Mouse (Mus musculus): ENCODE results near the gene Lag3.

Lag3 gene

DNA sequence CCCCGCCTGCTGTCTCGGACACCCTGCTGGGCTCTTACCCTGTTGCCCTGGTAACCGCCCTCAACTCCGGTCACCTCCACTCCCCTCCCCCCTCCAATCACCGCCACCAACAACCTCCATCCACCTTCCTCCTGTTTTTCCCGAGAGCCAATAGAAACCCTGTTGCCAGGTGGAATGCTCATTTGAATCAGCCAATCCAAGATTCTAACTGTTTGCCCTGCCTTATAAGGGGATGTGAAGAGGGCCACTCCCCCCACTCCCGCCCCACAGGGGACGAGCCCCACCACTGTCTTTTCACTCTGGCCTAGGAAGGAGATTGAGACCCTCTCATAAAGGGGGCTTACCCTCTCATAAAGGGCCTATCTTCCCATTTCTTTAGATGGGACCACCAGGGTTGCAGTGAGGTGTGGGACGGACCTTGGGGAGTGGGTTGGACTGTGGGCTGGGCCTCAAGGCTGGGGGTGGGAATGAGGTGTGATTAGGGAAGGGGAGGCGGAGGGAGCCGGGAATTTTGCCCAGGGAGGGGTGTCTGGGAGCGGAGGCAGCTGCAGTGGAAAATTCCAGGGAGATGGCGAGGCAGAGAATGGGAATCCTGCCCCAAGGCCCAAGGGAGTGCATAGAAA lies 8.3 kb upstream of the Lag3 start, which contains the start of gene Ptms:
Gene Ptms, minus strand, starts transcription at position 409 of the 623 bp plus-strand sequence.
- peak; percentile 95 for DNase-seq

DNA sequence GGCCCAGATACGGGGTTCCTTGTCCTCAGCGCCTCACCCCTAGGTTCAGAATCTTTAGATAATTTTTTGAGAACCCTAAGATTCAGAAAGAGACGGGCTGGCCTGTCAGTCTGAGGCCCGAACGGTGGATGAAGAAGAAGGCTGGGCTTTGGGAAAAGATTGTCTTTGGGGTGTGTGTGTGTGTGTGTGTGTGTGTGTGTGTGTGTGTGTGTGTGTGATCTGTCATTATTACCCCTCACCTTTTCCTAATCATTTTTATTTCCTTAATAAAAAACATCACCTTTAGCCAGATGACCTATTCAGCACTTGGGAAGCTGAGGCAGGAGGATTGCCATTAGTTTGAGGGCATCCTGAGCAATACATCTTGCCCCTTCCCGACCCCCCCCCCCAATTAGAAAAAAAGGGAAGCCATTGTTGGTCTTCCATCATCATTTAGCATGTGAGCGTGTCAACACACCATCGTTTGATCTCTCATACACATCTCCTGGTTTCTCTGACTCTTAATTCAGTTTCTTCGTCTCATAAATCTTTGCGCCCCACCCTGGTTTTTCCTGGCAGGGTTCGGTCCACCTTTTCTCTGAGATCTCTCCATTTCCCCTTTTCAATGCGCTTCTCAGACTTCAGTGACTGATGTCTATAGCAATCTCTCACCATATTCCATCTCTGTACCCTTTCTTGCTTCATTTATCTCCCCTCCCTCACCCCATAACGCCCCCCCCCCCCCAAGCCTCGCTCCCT lies 7.6 kb upstream of the Lag3 start:
- no peak for DNase-seq

DNA sequence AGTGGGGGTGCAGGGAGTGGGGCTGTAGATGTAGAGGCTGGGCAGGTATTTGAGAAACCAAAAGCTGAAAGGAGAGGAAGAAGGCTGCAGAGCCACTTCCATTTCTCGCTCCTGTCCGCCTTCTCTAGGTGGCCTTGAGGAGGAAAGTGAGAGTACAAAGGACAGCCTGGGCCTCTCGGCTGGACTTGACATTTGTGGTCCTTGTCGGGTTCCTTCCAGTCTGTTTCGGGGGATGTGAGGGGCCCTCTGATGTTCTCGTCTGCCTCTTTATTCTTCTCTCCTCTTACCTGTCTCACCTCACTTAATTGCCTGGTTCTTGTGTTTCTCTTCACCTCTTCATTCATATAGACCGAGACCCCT lies 6.8 kb upstream of the Lag3 start:
- DNase-seq = no peak

DNA sequence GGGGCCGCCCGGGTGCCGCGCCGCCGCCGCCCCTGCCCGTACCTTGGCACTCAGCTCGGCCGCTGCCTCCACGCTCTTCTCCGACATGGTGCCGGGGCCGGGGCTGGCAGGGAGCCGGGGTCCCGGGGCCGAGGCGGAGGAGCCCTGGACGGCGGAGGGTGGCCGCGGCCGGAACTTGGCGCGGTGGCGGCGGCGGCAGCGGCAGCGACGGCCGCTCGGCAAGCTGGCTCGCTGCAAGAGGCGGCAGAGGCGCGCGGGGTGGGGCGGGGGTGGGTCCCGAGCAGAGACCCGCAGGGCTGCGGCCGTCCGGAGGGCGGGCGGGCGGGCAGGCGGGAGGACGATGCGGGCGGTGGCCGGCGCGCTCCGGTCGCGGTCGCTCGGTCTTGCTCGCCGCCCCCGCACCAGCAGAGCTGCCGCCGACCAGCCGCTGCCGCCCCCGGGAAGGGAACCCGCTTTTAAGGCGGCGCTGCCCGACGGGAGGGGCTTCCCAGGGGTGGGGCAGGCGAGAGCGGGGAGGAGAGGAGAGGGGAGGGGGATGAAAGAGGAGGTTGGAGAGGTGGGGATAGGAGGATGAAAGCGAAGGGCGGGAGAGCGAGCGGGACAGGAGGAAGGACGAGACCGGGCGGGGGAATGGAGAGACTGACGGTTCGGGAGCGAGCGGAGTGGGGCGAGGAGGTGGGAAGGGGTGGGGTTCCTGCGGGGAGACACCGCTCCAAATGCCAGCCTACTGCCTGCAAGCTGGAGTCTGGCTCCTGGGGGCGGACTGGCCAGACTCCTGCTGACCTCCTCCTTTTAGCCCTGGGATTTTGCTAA lies 6.2 kb upstream of the Lag3 start:
- peak; percentile 90 for DNase-seq

DNA sequence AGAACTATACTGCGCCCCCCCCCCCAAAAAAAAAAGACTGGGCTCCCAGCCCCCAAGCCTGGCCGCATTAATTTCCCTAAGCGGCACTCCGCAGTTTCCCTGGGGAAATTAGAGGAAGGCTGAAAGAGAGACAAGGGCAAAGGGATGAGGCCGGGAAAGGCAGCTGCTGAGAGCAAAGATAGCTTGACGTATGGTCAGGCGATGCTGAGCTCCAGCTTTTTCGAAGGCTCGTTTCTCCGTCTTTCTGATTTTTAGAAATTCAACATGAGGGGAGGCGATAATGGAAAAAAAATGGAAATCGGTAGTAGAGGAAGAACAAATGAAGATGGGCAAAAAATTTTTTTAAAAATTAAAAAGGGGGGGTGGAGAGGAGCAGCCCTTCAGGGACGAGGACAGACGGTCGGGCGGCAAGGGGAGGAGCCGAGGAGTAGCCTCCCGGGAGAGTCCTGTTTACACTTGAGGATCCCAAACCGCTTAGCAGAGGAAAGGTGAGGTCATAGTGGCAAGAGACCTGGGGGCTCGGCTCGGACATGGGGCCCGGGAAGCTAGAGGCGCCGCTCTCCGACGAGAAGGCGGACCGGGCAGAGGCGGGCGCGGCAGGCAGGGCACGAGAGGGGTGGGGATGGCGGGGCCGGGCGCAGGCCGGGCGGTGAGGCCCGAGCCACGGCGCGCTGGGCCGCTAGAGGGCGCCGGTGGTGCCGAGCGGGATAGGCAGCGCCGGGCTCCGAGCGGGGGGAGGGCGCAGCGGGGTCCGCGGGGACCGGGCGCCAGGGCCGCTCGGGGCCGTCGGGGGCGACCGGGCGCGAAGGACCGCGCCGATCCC lies 5.4 kb upstream of the Lag3 start:
- peak; percentile 95 for DNase-seq

DNA sequence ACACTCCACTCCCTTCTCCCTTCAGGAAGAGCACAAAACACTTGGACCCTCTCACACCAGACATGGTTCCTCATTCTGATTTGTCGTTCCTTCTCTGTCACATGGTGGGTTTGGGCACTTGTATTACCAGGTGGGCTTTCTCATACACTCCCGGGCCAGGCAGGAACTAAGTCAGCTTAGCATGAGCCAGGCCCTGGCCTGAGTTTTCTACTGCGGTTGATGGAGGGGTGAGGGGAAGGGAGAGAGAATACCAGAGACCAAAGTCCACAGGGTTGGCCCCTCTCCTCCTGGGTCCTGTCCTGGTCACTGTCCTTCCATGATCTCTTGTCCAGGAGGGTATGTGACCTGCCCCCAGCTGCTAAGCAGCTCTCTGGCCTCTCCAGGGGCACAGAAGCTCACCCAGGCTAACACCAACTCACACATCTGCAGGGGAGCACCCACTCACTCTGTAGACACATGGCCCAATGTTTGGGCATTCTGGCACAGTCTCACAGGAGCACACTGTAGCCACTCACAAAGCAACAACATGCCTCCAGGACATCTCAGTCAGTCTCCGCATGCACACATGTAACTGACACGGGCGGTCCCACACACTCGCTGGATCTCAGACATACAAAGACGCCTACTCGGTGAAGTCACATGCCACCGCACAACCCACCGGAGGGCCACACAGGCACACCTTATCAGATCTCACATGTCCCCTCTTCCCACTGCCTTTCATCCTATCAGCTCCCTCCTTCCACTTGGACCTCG lies 4.6 kb upstream of the Lag3 start:
- peak; percentile 71 for DNase-seq

DNA sequence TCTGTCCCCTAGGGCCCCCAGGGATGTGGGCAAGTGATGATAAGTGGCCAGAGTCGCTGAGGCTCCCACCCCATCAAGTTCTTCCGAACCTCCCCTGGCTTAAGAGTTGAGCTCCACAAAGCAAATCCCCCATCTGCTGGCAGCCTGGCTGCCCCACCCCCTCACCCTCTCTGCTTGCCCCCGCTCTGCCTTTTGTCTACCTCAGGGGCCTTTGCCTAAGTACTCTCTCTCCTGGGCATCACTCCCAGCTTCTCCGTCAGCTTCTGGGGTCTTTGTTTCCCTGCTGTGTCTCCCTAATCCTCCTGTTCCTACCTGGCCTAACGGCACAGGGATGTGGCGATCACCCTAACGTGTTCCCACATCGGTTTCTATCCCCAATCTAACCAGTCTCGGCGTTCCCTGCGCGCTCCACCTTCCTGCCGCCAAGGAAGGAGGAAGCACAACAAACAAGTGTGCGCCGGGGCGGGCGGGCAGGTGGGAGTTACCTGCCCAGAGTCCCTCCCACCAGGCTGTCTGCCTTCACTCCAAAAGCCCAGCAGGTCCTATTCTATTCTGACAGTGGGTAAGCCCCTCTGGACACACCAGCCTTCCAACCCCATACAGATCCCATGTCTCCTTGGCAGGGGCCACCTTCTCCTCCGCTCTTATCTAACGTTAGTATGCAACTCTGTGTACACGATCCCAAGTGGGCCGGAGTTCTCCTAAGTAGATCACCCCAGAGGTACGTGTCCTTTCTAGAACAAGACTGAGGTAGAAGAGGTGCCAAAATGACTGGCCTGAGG lies 3.8 kb upstream of the Lag3 start:
- peak; percentile 75 for DNase-seq

DNA sequence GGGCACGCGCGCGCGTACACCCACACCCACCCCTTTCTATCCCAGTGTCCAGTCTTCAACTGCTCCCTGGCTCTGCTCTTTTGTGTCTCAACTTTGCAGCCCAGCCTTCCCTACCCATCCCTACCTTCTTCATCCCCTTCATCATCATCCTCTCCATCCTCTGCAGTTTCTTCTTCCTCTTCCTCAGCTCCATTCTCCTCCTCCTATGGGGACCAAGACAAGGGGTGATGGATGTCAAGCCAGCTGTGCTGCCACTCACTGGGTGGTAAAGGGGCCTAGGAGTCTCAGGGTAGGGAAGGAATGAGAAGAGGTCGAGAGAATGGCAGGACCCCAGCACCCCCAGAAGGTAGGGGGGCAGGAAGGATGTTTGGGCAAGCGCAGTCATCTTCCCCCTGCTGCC lies 3.0 kb upstream of the Lag3 start:
- no peak for DNase-seq

DNA sequence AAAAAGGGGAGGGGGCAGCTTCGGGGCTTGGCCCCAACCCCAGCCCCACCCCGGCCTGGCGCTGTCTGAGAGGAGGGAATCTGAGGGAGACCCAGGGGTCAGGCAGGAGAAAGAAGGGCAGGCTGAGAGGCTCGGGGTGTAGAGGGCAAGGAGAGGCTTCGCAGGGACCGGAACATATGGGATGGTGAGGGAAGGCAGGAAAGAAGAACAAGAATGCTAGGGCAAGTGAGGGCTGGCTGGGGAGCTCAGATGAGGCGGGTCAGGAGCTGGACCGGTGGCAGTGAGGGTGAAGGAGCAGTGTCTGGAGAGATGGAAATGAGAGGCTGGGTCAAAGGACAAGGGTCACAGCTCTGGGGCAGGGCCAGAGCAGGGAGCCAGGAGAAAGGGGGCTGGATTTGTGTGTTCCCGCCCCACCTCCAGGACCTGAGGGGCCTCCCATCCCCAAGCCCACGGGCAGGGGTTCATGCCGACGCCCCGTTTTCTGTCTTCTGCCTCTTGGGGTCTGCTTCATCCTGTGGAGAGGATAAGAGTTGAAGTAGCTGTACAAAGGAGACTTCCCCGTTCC lies 2.3 kb upstream of the Lag3 start:
- DNase-seq = peak; percentile 69

DNA sequence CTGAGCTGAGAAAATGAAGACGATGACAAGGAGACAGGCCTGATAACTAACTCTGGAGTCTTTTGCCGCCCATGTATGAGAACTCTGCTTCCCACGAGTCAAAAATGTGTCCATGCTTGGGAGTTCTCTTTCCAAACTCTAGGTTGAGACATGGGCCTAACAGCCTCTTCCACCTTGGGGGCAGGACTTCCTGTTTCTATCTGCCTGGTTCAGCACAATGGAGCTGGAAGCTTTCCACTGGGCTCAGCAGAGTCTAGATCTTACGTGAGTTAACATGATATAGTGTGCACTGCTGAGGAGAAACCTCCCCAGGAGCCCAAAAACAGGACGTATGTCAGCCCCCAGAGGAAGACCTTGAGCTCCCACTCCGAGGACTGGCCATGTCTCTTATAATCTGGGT lies 1.7 kb upstream of the Lag3 start:
- DNase-seq = no peak

DNA sequence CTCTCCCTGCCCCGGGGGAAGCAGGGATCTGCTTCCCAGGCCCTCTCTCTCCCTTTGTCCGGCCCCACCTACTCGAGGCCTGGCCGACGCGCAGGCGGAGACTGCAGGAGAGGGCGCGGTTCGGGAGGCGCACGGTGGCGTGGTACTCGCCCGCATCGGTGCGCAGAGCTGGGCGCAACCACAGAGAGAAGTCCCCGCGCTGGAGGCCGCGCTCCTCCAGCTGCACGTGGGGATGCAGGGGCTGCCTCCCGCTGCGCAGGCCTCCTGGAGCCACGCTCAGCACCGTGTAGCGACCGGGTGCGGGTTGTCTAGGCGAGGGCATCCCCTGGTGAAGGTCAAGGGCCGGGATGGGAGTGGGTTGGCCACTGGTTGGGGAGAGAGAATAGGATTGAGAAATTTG lies 1.5 kb downstream of the Lag3 start:
- no peak for DNase-seq

DNA sequence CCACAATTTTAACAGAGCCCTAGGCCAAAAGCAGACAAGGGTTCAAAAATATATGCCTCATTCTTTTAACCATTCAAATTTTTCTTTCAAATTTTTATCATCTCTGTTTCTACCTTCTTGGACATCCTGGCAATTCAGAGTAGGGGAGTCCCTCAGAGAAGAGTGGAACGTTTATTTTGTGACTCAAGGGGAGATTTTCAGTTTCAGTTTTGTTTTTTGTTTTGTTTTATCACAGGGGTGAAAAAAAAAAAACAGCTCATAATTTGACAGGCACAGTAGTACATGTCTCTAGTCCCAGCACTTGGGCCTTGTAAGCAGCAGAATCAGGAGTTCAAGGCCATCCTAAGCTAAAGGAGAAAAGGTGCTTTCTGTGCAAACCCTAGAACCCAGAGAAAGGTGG lies 3.7 kb downstream of the Lag3 start:
- DNase-seq = no peak

DNA sequence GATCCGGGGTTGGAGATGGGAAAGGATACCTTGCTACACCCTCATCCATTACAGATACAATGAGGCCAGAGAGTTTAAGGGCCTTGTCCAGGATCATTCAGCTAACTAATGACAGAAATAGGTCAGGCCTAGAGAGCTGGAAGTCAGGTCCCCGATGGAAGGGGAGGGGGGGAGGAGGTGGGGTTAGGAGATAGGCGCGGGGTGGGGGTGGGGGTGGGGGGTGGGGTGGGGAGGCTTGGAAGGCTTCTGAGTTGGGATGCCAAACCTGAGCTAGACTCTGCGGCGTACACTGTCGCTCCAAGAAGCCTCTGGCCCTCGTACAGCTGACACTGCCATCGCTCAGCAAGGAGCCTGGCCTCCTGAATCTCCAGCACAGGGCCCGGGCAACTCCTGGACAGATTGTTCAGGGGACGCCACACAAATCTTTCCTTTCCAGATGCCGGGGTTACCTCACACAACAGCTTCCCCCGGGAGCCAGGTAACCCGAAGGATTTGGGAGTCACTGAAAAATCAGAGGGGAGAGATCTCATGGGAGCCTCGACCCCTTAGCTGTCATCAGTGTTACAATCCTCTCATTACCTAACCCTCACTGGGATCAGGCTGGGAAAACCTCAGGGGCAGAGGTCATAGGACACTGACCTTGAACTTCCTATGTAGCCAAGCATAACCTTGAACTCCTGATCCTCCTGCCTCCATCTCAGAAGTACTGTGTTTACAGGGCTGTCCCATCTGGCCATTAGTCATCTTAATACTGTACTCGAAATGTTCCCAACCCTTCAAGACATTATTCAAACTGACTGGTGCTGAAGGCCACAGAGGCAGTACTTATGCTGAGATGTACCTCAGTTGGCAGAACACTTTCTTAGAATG lies 6.3 kb downstream of the Lag3 start:
- DNase-seq = no peak

DNA sequence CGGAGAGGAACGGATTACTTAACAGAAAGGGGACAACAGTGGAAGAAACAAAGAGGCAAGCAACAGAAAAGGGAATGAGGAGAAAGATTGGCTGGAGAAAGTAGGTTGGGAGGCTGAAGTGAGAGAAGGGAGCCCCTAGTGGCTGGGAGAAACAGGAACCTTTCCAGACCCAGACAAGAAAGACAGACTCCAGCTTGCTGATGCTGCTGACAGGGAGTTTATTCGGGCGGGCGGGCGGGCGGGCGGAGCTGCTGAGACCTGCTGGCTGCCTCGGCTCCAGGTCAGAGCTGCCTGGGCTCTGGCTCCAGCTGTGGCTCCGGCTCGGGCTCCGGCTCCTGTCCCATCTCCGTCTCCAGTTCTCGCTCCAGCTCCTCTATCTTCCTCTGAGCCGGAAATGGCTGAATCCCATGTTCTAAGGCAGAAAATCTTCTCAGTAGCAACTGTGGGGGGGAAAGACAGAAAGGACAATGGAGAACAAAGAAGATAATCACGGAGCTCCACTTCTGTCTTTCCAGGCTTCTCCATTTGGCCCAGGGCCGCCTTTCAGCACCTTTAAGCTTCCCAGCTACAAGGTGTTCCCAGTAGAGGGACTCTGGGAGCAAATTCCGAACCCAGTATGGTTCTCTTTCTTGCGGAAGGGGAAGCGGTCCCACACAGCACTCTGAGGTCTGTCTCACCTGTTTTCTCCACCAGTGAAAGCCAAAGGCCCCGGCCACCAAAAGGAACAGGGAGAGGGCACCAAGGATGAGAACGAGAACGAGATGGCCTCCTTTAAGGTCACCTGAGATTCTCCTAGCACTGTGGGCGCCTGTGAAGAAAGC lies 7.1 kb downstream of the Lag3 start:
- peak; percentile 78 for DNase-seq

DNA sequence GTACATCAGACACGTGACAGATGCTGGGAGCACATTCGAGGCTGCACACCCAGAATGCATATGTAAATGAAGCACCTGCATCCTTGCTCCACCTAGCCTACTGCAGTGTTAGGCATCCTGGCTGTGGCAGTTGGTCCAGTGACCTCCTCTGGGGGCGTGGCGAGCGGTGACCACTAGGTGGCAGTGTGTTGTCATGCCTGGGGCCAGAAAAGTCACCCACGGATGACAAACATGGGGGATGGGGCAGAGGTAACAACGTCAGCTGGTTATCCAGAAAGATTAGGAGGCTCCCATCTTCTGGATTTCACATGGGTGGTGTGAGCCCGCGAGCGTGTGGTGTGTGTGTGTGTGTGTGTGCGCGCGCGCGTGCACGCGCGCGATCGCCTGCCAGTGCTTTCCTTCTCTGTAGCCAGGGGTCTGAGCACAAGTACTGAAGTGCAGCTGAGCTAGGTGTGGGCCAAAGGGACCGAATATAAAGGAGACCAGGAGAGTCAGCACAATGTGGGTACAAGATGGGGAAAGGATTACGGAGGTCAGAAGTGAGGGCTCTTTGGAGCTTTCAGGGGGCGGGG lies 7.8 kb downstream of the Lag3 start:
- peak; percentile 98 for DNase-seq

DNA sequence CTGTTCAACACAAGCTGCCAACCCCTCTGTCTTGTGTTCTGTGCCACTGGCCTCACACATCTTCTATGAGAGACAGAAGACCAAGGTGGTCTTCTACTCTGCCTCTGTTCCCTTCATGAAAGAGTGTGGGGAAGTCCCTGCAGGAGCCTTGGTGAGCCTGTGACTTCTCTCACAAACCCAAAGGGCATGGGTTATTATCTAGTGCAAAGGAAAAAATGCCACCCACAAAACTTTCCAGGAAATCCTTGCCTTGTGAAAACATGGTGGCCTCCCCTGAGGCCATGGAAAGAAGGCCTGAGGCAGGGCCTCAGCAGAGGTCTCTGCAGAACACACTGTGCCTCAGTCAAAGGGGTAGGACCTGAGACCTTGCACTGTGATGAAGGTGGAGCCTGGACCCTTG lies 9.7 kb downstream of the Lag3 start:
- no peak for DNase-seq

DNA sequence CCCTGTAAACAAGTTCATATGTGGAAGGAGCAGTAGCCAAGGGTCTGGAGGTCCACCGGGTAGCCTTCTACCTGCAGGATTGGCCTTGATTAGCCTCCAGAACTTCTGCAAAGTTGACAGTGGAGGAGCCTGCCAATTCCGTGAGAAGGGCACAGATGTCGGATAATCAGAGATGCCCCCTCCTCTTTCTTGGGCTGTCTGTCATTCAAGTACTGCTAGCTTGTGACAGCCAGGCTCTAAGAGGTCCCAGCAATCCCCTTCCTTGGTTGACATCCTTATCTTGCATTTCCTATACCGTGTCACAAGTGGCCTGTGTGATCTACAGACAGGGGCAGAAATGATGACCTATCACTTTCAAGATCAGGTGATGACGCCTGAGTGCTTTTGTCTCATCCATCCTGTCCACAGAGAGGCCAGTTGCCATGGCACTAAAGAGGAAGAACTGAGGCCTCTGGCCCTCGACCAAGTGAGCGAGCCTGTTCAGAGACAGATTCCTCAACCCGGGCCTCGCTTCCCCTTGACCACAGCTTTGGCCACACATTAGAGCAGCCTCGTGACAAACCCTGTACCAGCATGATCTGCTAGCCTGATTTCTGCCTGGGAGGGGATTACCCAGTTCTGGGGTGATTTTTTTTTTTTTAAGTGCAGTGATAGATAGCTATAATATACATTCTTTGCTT lies 10.6 kb downstream of the Lag3 start:
- no peak for DNase-seq

Measured in kidney, adult 18-20 months (tissue).